Mouse (Mus musculus) brown adipose tissue, adult 24 weeks (tissue): ENCODE measurements at regions not wholly inside any gene's neighbourhood (a gene's known extent, or its start where the extent isn't known, plus 50 kb on each side); places are given as distances from the start of the nearest gene placed in this dataset.

Experiments used
- H3K27ac ChIP-seq: fragments of 200-500 bp; replicated peaks from 2 replicates; pipeline ENCODE4 v1.5.1; 2012; ENCODE audit warnings: low read depth, mild to moderate bottlenecking, low read length
- H3K4me1 ChIP-seq: fragments of 200-500 bp; 2 replicates; pipeline ENCODE4 v1.6.1; 2012; ENCODE audit warnings: low read length, mixed read lengths; ENCODE audit not compliant: control insufficient read depth, insufficient read depth, insufficient read length
- H3K4me3 ChIP-seq: fragments of 200-500 bp; 2 replicates; pipeline ENCODE4 v1.5.1; 2012; ENCODE audit warnings: low read depth, mild to moderate bottlenecking, low read length, moderate library complexity; ENCODE audit not compliant: insufficient read depth

GRCm38 (mm10) chr14:106269680-106270079 is 163.7 kb downstream of the Trim52 start:
- Histone ChIP-seq H3K4me3 (no peak overlapping the region), H3K27ac (peak overlapping the region; percentile 84), H3K4me1 (no peaks in the 10 kb centered on the region; the same call in 1 of the 2 replicates)

- no peaks in the 10 kb centered on the region for H3K4me1 ChIP-seq
- H3K4me3 ChIP-seq: no peak overlapping the region
- no peak overlapping the region for H3K27ac ChIP-seq
These were observed 207.6 kb downstream of the Trim52 start for GRCm38 (mm10) chr14:106313558-106313957.

DNA sequence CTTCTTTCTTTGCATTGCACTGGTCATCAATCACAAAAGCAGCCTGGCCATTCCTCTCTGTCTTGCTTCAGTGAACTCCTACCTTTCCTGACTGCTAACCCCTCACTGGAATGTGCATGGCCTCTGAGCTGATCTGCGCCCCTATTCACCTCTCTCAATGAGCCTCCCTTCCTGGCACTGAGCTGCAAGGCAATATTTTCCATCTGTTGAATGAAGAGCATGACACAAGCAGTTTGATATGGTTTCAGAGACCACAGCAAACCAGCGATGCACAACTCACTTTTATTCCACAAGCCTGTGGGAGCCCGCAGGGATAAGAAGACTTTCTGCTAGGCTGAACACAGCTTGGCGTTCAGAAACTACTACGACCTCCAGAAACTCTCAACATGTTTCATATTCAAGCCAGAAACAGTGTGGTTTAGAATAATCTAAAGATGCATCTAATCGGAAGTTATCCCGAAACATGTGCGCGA is 208.1 kb downstream of the Trim52 start:
- no peak overlapping the region for H3K27ac ChIP-seq
- H3K4me1 ChIP-seq: no peaks in the 10 kb centered on the region
- no peak overlapping the region for H3K4me3 ChIP-seq

DNA sequence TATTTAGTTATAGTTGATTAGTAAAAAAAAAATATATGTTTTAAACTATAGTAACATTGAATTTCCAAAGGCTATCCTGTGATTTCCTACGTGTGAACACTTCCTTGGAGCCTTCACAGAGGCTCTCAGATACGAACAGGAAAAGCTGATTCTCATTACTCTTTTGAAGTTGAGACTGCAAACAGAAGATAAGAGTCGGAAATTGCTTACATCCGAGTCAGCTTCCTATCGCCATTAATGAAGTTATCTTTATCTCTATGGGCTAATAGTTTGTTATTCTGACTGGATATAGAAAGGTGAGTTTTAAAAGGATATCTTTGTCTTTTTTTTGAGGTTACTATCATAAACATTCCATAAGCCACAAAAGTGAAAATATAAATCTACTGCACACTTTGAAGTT is 212.8 kb downstream of the Trim52 start:
- Histone ChIP-seq H3K4me1 (no peaks in the 10 kb centered on the region), H3K4me3 (no peak overlapping the region), H3K27ac (no peak overlapping the region)

- no peaks in the 10 kb centered on the region for H3K4me1 ChIP-seq
- no peak overlapping the region for H3K4me3 ChIP-seq
These were observed 221.8 kb downstream of the Trim52 start for GRCm38 (mm10) chr14:106327653-106328283.

DNA sequence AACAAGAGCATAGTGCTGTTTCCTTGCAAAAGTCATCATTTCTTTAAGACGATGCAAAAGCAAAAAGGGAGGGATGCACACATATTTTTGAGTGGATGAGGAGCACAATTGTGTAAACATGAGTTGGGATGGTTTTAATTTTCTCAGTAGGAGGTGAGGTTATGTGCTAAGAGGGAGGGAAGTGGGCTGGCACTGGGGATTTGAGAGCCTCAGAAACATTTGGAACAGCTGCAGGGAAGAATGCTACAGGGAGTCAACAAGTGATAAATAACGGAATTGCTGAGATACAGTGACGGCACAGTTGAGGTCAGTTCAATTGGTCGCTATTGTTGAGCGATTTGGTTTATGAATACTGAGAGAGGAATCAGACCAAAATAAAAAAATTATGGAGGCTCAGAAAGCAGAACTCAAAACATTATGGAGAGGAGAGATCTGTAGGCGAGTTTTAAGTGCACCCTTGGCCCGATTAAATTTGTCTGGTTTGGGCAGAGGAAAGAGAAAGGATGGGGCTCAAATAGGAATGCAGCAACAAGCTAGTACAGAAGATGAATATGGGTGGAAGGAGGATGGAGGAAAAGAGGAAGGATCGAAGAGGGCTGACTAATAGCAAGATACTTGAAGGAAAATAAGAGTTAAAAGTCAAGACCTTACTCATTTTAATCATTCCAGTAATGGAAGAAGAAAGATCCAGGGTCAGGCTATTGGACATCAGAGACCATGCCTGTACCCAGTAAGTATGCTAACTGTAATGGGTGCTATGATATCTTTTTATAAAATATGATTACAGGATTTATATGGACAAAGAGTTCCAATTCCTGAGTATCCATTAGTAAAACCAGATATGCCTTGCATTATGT is 259.0 kb downstream of the Trim52 start:
- Histone ChIP-seq H3K4me3 (no peak overlapping the region), H3K4me1 (no peaks in the 10 kb centered on the region), H3K27ac (peak overlapping the region; percentile 54; the same call in 1 of the 2 replicates)

More at GRCm38 (mm10) chr14:106327653-106328283, 221.8 kb downstream of the Trim52 start:
- no peak overlapping the region for H3K27ac ChIP-seq

DNA sequence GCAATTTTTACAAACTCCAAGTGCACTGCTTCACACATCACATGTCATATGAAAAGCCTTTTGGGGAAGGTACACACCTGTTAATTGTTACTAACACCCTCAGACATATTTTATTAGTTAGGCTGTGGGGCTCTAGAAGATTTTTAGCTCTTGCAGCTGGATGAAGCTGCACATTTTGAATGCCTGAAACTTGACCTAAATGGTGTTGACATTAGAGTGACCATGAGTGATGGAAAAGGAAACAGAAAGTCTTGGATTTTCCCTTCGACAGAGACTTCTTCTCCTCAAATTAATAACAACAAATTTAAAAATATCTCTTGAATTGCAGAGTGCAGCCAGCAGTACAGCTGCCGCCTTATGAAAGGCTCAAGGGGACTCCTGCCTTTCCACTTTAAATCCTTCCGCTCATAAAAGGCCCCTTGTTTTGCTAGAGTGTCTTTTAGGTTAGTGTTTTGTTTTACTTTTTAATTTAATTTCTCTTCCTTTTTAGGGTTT is 259.7 kb downstream of the Trim52 start:
- H3K27ac ChIP-seq: no peak overlapping the region
- no peaks in the 10 kb centered on the region for H3K4me1 ChIP-seq
- H3K4me3 ChIP-seq: no peak overlapping the region

DNA sequence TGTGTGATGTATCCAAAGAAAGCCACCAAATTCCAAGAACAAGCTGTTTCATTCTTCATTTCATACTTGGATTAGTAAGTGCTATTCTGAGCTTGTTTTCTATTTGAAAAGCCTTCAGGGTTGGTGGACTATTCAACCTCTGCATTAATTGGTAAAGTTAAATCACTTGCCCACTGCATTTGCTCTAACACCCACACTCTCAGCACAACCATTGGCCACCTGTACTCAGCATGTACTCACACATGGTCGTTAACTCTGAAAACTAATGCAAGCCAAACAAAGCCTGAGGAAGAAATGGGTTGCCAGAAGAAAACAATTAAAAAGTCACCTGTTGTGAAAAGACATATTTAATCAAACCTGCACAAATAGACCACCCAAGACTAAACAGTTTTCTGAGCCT is 267.5 kb downstream of the Trim52 start:
- no peak overlapping the region for H3K4me3 ChIP-seq
- H3K27ac ChIP-seq: no peak overlapping the region
- no peaks in the 10 kb centered on the region for H3K4me1 ChIP-seq

DNA sequence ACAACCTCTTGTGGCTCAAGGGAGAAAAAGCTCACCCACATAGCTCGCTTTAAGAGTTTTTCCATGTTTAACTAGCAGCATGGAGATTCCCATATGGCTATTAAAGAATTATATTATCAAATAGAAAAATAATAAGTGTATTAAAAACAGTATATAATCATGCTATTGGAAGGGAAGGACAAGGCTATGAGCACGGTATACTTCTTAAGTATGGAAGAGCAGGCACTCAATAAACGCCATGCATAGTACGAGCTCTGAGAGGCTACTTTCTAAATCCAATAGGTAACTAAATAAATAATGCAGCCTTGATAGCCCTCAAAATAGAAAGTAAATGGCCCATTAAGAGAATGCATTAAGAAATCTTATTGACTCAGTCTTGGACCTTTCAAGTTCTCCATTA is 273.6 kb downstream of the Trim52 start:
- H3K27ac ChIP-seq: no peak overlapping the region
- H3K4me3 ChIP-seq: no peak overlapping the region

DNA sequence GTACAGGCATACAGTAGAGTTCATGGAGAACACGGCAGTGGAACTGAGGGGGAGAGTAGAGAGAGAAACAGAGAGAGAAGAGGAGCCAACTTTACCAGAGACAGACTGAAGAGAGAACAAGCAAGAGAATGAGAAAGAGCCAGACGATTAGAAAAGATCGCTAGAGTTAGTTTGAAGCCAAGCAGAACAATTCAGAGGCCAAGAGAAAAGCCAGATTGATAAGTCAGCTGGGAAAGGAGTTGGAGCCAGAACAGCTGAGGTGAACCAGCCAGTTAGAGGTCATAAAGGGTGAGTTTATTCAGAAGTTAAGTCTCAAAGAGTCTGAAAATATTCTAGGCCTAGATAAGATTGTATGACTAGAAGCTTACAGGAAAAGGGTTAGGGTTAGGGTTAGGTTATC is 281.7 kb downstream of the Trim52 start:
- Histone ChIP-seq H3K4me3 (no peak overlapping the region), H3K4me1 (no peaks in the 10 kb centered on the region), H3K27ac (peak overlapping the region; percentile 90)

More for the DNA sequence above, 273.6 kb downstream of the Trim52 start:
- no peaks in the 10 kb centered on the region for H3K4me1 ChIP-seq

- Histone ChIP-seq H3K4me1 (no peaks in the 10 kb centered on the region), H3K27ac (no peak overlapping the region)
These were observed 284.5 kb downstream of the Trim52 start for GRCm38 (mm10) chr14:106390546-106390945.

GRCm38 (mm10) chr14:106393978-106394377 is 288.0 kb downstream of the Trim52 start:
- Histone ChIP-seq H3K27ac (no peak overlapping the region), H3K4me3 (no peak overlapping the region), H3K4me1 (no peaks in the 10 kb centered on the region)

More at GRCm38 (mm10) chr14:106390546-106390945, 284.5 kb downstream of the Trim52 start:
- H3K4me3 ChIP-seq: no peak overlapping the region

GRCm38 (mm10) chr14:106412917-106413558 is 307.0 kb downstream of the Trim52 start:
- H3K4me3 ChIP-seq: no peak overlapping the region
- no peak overlapping the region for H3K27ac ChIP-seq
- no peaks in the 10 kb centered on the region for H3K4me1 ChIP-seq

DNA sequence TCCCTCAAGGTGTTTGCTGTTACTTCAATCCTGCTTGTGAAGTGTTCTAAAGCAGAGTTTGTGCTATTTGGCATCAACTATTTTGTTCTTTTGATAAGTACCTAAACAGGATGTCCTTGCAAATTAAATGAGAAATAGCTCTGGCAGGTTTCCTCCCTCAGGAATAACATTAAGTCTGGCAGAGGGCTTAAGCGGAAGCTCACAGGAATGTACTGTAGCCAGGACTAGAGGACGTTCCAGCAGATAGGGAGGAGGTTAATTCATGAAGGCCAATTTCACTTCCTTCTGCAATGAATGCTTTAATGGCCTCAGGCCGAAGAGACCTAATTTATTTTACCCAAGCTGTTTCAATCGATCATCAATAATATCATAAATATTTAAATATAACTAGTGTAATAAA is 318.7 kb downstream of the Trim52 start:
- no peak overlapping the region for H3K27ac ChIP-seq
- no peak overlapping the region for H3K4me3 ChIP-seq
- H3K4me1 ChIP-seq: peaks cover 3% of the 10 kb centered on the region; the same call in 1 of the 2 replicates

DNA sequence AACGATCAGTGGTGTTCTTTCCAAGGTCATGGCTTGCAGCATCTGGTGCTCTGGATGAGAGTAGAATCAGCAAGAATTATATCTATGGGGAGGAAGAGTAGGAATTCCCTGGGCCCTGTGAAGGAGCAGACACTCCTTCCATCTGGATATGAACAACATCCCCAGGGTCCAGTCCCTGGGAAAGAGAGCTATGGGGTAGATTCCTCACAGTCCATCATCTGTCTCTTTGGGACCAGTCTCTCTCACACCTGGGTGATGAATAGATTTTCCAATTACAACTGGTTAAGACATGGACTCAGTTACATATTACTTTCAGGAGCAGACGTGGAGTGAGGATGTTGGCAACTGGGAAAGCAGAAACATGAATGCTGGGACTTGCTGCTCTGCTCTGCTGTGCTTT is 322.6 kb downstream of the Trim52 start:
- no peaks in the 10 kb centered on the region; the same call in 1 of the 2 replicates for H3K4me1 ChIP-seq
- no peak overlapping the region for H3K4me3 ChIP-seq
- no peak overlapping the region for H3K27ac ChIP-seq
